Mouse (Mus musculus) gastrocnemius, adult 8-10 months (tissue): ENCODE measurements around the gene Rsph1. TPM values are rescaled to one million over a fixed set of nuclear protein-coding genes. Genes with fewer than 3 reads are reported as not detected.
"Not testable (repeated sequence)": the region's sequence is repeated elsewhere in the genome, so short reads cannot be mapped to it uniquely, and the experiment has no call there.

Experiments
- DNase-seq, 2 experiments: peaks; one replicate each; pipeline ENCODE4 v3.0.0; 2022; ENCODE audit warnings: low spot score in 2 of 2
- total RNA-seq, 4 experiments: library from RNA; stranded (reverse); gene quantifications; 2 replicates each; pipeline ENCODE4 v1.2.4; 2022

The Rsph1 gene
- total RNA-seq, 4 experiments from 2014 or later: 1.8 to 8.3 (median 4.9) TPM

DNA sequence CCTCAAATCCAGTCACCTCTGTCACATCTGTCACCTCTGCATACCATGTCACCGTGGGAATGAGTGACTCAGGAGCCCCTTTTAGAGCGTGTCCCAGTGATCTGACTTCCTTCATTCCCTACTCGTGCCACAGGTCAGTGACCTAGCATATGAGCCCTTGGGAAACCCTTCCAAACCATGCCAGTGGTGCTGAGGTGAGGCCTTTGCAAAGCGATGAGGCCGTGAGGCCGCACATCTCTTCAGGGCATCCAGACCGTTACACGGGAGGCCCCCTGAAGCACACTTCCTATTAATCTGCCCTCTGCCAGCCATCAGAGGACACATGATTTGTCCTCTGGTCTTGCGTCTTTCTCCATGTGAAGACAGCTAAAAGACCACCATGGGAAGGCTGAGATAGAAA is 2.4 kb upstream of the Rsph1 start:
- DNase-seq: no peak

DNA sequence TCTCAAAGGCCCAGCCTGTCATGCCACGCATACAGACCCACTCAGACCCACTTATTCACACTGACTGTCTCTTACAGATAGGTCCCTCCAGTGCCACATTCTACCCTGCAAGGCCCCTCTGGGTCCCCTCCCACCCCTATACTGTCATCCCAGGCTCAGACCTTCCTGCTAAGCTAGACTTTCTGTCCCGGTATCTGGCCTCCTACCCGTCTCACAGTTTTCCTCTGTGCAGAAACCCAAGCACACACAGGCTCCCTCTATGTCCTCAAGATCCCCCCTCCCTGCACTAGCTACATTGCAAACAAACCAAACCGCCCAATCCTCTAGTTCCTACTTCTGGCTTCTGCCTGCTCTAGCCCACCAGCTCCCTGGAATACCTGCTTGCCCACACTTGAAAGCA is 748 bp upstream of the Rsph1 start:
- DNase-seq: no peak

DNA sequence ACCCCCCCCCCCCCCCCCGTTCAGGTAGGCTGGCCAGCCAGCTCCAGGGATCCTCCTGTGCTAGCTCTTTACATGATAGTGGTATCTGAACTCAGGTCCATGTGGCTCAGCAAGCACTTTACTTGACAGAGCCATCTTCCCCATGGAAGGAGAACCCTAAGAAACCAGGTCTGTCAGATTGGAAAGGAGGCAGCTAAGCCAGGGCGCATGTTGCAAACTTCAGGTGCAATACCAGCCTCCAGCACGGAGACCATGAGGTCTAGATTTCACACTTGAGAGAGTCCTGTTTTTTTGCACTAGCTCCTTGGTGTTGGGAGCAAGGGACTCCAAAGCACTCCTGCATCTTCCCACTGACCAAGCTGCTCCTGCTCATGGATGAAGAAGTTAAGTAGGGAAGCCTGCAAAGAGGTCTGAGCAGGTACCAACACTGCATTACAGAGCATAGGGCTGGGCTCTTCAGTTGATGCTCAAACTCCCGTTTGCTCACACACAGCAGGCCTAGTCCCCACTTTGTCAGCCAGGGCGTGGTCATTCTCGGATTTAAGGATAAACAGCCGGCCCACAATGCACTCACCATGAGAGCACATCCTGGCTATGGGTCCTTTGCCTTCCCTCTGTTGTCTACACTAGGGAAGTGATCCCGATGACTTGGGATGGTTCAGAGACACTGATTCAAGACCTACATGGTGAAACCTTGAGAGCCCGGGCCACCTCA is 819 bp downstream of the Rsph1 start:
- no peak for DNase-seq

DNA sequence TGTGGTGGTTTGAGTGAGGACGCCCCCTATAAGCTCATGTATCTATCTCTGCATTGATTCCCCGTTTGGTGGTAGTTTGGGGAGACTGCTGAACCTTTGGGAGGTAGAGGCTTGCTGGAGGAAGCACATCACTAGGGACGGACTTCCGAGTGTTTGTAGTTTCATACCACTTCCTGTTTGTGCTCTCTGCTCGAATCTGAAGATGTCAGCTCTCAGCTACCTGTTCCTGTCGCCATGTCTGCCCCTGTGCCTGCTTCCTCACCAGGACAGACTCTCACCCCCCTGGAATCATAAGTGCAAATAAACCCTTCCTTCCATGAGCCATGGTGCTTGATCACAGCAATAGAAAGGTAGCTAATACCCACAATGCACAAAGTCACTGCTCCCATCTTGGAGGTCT is 2.0 kb downstream of the Rsph1 start:
- no peak for DNase-seq

DNA sequence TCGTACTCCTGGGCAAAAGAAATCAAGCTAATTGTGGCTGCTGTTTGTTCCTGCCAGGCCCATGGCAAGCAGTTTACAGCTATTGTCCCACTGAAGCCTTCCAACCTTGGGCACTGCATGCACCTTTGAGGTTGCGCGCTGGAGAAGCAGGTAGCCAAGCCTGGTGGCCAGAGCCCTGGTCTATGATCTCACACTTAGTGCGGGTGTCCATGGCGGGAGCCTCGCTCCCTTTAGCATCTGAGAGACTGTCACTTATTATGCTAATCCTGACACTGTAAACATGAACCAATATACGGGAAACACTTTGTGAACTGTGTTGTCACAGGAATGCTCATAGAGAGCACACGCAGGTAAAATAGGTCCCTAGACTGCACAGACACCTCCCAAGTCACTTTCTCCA is 3.6 kb downstream of the Rsph1 start:
- no peak for DNase-seq

DNA sequence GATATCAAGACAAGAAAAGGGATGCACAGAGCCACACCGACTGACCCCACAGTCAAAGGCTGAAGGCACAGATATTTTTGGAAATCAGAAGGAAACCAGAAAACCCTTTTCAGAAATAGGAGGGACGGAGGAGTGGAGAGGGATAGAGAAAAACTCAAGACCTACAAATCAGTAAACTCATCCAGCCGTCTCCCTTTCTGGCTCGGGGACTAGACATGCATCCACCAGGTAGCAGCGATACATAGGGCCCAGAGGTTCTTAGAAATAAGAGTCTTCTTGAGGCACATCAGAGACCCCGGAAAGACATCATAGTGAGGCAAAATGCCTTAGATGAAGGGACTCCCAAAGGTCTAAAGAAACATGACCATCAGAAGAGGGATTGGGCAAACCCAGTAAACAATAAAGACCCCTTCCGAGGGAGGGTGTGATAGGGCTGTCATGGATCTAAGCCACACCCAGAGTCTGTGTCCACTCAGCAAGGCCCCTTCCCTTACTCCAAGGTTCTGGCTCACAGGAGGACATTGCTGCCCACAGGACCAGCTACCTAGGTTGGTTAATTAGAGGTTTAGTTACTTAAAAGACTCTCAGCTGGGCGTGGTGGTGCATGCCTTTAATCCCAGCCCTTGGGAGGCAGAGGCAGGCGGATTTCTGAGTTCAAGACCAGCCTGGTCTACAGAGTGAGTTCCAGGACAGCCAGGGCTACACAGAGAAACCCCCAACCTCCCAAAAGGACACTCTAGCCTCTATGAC is 4.6 kb downstream of the Rsph1 start:
- DNase-seq: no peak

DNA sequence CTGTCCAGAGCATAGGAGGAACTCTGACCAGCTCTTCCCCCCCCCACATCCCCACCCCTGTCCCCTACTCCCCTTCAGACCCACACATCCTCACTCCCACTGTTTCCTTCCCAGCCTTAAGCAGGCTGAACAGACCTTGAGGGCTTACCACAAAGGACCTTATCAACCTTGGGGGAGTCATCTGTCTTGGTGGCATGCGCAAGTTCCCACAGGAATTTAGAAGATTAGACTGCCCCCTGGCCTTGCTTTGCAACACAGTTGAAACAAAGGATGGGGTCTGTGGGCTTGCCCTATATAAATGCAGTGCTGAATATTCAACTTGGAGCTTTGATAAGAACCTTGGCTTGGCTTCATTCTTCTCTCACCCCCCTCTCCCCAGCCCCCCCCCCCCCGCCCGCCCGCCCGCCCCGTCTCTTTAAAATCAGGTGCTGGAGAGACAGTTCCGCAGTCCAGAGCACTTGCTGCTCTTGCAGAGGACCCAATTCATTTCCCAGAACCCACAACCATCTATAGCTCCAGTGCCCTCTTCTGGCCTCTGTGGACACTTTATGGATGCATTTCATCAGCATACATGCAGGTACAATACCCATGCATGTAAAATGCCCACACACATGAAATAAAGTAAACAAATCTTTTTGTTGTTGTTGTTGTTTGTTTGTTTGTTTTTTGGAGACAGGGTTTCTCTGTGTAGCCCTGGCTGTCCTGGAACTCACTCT is 5.9 kb downstream of the Rsph1 start:
- no peak for DNase-seq

DNA sequence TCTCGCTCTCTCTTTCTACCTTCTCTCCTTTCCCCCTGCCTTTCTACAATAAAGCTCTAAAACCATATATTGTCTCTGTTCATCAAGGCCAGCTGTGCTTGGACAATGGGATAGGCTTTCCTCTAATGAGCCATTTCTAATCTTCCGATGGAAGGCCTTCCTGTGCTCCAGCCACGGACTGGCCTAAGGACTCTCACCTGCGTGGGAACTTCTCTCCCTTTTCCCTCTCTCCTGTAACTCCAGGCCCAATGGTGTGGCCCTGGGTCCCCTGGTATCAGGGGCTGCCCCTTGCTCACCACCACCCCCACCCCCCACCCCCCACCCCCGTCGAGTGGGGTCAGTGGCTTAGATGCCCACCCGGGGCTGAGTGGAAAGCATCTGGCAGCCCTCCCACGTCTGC is 6.4 kb downstream of the Rsph1 start:
- DNase-seq: not testable (repeated sequence)

DNA sequence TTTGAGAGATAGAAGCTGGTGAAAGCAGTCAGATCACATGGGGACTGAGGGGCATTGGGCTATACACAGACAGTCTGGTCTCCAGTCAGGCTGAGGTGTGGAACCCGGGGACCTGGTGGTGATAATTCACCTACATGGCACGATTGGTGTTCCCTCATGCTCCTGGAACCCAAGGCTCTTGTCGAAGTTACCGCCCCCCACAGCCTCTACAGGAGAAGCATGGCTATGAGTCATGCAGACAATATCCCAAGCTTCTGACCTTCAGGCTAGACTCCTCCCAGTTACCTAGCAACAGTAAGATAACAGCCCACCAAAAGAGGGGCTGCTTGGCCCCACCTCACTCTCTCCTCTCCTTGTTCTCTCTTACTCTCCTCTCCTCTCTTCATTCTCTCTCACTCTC is 6.9 kb downstream of the Rsph1 start:
- DNase-seq: no peak

DNA sequence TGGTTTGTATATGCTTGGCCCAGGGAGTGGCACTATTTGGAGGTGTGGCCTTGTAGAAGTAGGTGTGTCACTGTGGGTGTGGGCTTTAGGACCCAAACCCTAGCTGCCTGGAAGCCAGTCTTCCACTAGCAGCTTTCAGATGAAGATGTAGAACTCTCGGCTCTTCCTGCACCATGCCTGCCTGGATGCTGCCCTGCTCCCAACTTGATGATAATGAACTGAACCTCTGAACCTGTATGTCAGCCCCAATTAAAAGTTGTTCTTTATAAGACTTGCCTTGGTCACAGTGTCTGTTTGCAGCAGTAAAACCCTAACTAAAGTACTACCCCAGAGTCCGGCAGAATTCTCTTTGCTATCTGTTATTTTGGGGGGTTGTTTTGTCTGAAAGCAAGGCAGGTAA is 7.4 kb downstream of the Rsph1 start:
- no peak for DNase-seq

DNA sequence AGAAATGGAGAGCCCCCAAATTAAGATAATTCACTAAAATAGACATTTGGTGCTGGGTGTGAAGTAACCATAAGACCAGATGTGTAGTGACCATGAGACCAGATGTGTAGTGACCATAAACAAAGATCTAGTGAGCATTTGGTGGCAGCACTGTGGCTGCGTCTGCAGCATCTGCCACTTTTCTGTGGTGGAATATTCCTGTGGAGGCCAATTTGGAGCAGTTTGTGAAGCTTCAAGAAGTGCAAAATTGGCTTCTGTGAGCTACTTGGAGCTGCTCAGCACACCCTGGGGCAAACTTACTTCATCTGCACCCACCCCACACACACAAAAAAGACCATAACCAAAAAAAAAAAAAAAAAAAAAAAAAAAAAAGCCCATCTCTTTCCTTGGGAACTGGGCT is 9.2 kb downstream of the Rsph1 start:
- no peak for DNase-seq

DNA sequence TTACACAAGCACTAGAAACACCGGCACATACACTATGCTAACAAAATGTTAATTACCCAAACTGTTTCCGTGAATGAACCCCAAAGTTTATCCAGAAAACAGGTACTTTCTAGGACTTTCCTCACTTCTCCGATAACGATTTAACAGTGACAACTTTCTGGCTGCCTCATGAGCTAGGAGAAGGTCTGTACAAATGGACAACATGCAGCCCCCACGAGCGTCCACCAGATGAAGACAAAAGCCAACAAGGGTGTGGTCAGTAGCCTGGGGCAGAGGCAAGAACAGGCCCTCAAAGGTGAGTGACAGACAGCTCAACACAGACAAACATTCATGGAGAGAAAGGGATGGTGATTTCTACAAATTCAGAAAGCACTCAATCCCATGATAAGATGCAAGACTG is 9.6 kb downstream of the Rsph1 start:
- DNase-seq: no peak

DNA sequence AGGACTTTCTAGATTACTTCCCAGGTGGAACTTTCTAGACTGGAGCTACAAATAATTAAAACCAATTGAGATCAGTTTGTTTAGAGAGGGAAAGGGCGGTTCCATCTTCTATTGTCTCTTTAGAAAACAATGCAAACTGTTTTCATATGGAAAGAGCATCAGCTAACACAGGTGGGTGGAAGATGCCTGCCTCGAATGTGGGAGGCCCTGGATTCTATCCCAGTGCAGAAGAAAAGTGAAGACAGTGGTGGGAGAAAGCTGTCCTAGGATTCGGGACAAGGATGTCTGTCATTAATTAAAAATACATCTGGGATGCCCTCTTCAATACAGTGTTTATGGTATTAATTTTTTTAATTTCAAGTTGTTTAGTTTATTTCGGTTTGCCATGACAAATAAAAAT is 10.0 kb downstream of the Rsph1 start:
- no peak for DNase-seq

DNA sequence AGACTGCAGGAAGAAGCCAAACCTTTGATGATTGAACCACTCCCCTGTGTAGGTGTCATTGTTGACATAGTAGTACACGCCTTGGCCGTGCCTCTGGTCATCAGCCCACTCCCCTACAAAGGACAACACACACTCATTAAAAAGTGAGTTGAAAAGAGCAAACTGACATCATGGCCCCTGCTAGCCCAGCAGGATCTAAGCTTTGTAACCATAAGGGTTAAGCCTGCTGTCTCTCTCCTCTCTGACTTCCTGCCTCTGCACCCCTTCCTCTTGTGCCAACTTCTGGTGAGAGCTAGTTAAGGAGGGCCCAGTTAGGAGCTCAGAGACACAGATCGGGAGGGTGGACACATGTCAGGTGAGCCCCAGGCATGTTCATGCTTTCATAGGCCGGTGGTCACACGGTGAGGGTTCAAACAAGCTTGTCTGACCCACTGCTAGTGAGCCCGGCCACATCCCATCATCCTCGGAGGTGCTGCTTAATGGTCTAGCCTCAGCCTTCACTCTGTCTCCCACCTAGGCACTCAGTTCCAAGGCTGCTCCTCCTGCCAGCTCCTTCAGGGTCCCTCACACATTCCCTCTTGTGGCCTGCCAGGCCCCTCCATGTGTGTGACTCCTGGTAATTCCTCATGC is 10.7 kb downstream of the Rsph1 start:
- DNase-seq: no peak

DNA sequence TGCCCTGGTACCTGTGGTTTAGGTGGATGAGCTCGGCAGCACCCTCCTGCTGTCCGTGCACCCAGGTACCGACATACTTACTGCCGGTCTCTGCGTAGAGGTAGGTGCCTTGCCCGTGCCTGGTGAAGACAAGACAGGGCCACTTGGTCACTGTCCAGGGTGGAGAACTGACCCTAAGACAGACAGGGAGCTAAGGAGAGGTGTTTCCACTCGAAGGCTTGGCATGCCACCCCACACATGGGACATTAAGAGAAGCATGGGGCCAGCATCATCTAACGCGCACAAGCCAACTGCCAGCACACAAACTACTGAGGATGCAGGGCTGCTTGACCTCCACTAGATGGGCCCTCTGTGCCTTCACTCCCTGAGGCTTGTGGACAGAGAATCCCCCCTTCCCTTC is 11.4 kb downstream of the Rsph1 start:
- no peak for DNase-seq

DNA sequence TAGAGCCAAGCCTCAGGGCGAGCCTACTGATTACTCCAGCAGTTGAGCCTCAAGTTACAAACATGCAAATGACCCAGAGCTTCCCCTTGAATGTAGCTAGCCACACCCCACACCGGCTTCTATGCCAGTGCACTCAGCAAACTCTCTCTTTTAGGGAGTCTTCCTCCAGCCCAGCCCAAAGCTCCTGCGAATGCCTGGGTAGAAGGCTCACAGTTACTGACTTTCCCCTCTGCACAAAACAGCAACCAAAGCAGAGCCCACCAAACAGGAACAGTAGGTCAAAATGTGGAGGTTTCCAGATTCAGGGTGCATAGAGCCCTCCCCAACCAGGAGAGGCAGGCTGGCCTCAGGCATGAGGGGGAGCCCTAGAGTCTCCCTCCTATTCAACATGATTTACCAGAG is 12.0 kb downstream of the Rsph1 start:
- no peak for DNase-seq

DNA sequence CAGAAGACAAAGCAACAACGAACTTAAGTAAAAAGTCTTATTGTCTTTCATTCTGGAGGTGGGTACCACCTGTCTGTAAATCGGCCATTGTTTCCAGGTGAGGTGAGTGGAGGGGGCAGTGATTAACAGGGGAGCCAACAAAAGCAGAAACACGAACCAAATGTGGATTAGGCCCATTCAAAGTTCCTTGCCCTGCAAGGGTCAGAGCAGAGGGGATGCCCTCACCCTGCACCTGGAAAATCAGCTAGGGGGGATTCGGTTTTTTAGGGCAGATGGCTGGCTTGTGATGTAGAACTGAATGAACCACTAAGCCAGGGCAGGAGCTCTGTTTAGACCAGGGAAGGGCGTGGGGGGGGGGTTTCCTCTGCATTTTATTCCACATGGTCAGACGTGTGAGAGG is 12.8 kb downstream of the Rsph1 start:
- no peak for DNase-seq

DNA sequence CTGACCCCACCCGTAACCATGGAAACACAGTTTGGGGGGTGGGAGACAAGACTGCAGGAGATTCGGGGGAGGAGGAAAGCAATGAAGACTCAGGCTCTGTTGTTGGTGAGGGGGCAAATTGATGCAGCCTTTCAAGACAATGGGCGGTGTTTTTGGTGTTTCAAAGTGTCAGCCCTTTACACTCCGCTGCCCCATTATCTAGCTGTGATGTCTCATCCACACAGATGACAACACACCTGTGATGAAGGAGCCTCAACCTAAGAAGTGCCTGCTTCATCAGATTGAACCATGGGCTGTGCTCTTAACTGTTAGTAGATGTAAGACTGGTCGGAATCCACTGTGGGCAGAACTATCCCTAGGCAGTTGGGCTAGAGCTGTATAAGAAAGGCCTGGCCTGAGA is 13.4 kb downstream of the Rsph1 start:
- no peak for DNase-seq

DNA sequence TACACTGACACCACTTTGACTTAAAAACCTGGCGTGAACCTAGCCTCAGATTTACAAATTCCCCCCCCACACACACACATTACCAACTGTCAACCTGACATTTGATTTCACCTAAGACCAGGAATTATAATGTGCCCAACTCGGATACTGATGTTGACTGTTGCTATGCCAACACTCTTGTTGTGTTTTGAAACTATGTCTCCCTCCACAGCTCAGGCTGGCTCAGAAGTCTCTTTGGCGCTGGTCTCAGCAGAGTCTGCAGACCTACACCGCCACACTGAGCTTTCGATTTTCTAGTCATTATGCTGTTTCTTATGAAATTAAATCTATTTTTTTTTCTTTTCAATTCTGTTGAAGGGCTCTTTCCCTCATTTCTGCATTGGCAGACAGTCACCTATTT is 14.5 kb downstream of the Rsph1 start:
- DNase-seq: no peak

DNA sequence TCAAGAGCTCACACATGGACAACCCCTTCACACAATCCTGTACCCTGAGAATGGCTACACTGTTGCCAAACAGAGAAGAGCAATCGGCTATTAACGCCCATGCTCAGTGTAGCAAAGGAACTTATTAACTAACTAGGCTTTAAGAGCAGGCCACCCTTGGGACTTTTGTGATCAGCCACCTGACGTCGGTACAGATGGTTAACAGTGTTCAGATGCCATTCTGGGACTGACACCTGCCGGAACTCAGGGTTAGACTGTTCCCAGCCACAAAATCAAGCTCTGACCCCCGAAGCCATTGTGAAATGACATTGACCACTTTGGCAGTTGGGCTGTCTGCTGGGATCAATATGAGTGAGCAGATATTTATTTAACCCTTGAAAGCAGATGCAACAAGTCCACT is 15.8 kb downstream of the Rsph1 start:
- no peak for DNase-seq

DNA sequence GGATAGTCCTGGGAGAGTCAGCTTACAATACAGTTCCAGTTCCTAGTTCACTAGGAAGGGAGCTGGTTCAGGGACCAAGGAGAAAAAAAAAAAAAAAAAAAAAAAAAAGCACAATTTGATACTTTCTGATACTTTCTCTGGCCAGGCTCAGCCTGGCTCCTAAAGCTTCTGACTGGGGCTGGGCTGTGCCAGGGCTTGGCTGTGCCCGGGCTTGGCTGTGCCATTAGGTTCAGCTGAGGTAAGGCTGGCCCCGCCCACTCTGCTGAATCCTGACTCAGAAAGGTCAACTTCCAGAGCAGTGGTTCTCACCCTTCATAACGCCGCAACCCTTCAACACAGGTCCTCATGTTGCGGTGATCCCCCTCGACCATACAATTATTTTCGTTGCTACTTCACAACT is 16.8 kb downstream of the Rsph1 start:
- peak; percentile 93 to 97 for DNase-seq

DNA sequence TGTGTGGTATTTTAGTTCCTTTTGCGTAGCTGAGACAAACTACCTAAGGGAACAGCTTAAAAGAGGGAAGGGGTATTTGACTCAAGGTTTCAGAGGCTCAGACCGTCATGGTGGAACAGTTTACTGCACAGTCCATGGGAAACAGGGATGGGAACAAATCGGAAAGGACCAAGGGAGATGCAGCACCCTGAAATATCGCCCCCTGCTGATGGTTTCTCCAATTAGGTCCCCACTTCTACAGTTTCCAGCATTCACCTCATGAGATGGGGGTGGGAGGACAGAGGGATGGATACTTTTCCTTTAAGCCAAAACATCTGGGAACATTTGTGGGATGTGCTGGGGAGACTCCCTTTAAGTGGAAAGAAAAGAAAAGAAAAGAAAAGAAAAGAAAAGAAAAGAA is 17.4 kb downstream of the Rsph1 start:
- no peak for DNase-seq
